Mouse (Mus musculus) embryonic fibroblast, embryonic 13.5 days (primary cell): ENCODE measurements at regions not wholly inside any gene's neighbourhood (a gene's known extent, or its start where the extent isn't known, plus 50 kb on each side); places are given as distances from the start of the nearest gene placed in this dataset.

Experiments
- CTCF ChIP-seq: IDR thresholded peaks from 2 replicates; pipeline ENCODE4 v1.5.1; 2011; ENCODE audit warnings: mild to moderate bottlenecking, control low read depth, low read length, moderate library complexity, borderline replicate concordance; ENCODE audit not compliant: insufficient read depth
- POLR2A ChIP-seq: IDR thresholded peaks from 2 replicates; pipeline ENCODE4 v1.6.1; 2011; ENCODE audit warnings: low read depth, mild to moderate bottlenecking, control low read depth, low read length, moderate library complexity

DNA sequence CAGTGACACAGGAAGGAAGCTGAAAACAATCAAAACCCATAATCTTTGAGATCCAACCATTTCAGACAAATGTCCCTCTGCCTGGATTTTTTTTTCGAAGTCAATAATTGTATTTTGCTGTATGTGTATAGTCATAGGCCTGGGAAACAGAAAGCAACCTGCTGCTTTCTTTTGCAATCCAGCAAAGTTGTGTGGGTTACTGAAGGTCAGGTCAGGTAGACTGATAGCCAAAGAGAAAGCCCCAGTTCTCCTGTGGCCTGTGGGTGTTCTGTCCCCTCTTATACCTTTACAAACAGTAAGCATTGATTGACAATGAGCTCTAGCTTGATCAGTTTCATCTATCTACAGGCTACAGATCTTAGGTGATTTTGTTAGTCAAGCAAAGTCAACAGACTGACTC is 66.4 kb downstream of the Foxa2 start:
- TF ChIP-seq CTCF (no peak), POLR2A (no peak)
